Mouse (Mus musculus): ENCODE results near the gene Gm40193.
"Not testable (repeated sequence)": the region's sequence is repeated elsewhere in the genome, so short reads cannot be mapped to it uniquely, and the experiment has no call there.

Gene Gm40193

GRCm38 (mm10) chr11:70540928-70541327, 8.2 kb upstream of the Gm40193 start:
- no peak for DNase-seq (ENCODE audit: low spot score in 2 of 2)

- DNase-seq (ENCODE audit: low spot score in 2 of 2), result peak; percentile 57 to 68
Observed at GRCm38 (mm10) chr11:70539877-70540587, 7.3 kb upstream of the Gm40193 start, which contains the start of gene Pld2. Pld2 (plus strand) TSS chr11:70540064.

GRCm38 (mm10) chr11:70539423-70539822, 6.7 kb upstream of the Gm40193 start:
- DNase-seq (ENCODE audit: low spot score in 2 of 2), result no peak

GRCm38 (mm10) chr11:70531065-70531464, 1.7 kb downstream of the Gm40193 start:
- not testable (repeated sequence) for DNase-seq (ENCODE audit: low spot score in 2 of 2)

- DNase-seq (ENCODE audit: low spot score in 2 of 2), result no peak
Observed at GRCm38 (mm10) chr11:70528610-70529009, 4.1 kb downstream of the Gm40193 start.

- DNase-seq (ENCODE audit: low spot score in 2 of 2), result no peak
Observed at GRCm38 (mm10) chr11:70526211-70526610, 6.5 kb downstream of the Gm40193 start.

GRCm38 (mm10) chr11:70525726-70526125, 7.0 kb downstream of the Gm40193 start:
- no peak for DNase-seq (ENCODE audit: low spot score in 2 of 2)

- DNase-seq (ENCODE audit: low spot score in 2 of 2), result peak; percentile 70 to 82
Observed at GRCm38 (mm10) chr11:70525184-70525678, 7.5 kb downstream of the Gm40193 start, which contains the start of gene Psmb6. Psmb6 (plus strand) TSS chr11:70525367.

GRCm38 (mm10) chr11:70524782-70525181, 8.0 kb downstream of the Gm40193 start:
- DNase-seq (ENCODE audit: low spot score in 2 of 2), result no peak

GRCm38 (mm10) chr11:70523306-70523989, 9.3 kb downstream of the Gm40193 start:
- DNase-seq (ENCODE audit: low spot score in 2 of 2), result not testable (repeated sequence)

GRCm38 (mm10) chr11:70520178-70520769, 12.5 kb downstream of the Gm40193 start:
- DNase-seq (ENCODE audit: low spot score in 2 of 2), result no peak

GRCm38 (mm10) chr11:70518923-70519322, 13.8 kb downstream of the Gm40193 start, which contains the start of gene Gltpd2:
Gltpd2 (plus strand) TSS chr11:70519196.
- DNase-seq (ENCODE audit: low spot score in 2 of 2), result no peak

GRCm38 (mm10) chr11:70518436-70518835, 14.3 kb downstream of the Gm40193 start:
- DNase-seq (ENCODE audit: low spot score in 2 of 2), result no peak

- no peak for DNase-seq (ENCODE audit: low spot score in 2 of 2)
Observed at GRCm38 (mm10) chr11:70516352-70516751, 16.4 kb downstream of the Gm40193 start.

- DNase-seq (ENCODE audit: low spot score in 2 of 2), result no peak
Observed at GRCm38 (mm10) chr11:70514288-70514687, 18.5 kb downstream of the Gm40193 start, which contains the start of gene Vmo1. Vmo1 (minus strand) TSS chr11:70514616.

GRCm38 (mm10) chr11:70513520-70513919, 19.2 kb downstream of the Gm40193 start:
- no peak for DNase-seq (ENCODE audit: low spot score in 2 of 2)

- DNase-seq (ENCODE audit: low spot score in 2 of 2), result no peak
Observed at GRCm38 (mm10) chr11:70512709-70513342, 19.9 kb downstream of the Gm40193 start.

- no peak for DNase-seq (ENCODE audit: low spot score in 2 of 2)
Observed at GRCm38 (mm10) chr11:70511825-70512224, 20.9 kb downstream of the Gm40193 start.

GRCm38 (mm10) chr11:70511242-70511641, 21.5 kb downstream of the Gm40193 start:
- no peak for DNase-seq (ENCODE audit: low spot score in 2 of 2)

- peak in 1 of 2 experiments; percentile 25 for DNase-seq (ENCODE audit: low spot score in 2 of 2)
Observed at GRCm38 (mm10) chr11:70509753-70510564, 22.8 kb downstream of the Gm40193 start.

GRCm38 (mm10) chr11:70506962-70507515, 25.7 kb downstream of the Gm40193 start:
- no peak for DNase-seq (ENCODE audit: low spot score in 2 of 2)

Data from spleen, postnatal 14 days (tissue).